Mouse (Mus musculus) stomach, postnatal 0 days (tissue): ENCODE results near the gene Plcl1.

Experiments
- CTCF ChIP-seq: IDR thresholded peaks from 2 replicates; pipeline ENCODE4 v1.5.1; 2016; ENCODE audit warnings: antibody characterized with exemption, low read depth, mild to moderate bottlenecking, moderate library complexity
- EP300 ChIP-seq: optimal IDR thresholded peaks from 2 replicates; pipeline ENCODE3; 2016; ENCODE audit warnings: antibody characterized with exemption

- no peak for TF ChIP-seq CTCF
- no peak for TF ChIP-seq EP300
Measured at GRCm38 (mm10) chr1:55512165-55512564, 106.4 kb downstream of the Plcl1 start.
